Mouse (Mus musculus) small intestine, adult 2 months (tissue): ENCODE results near the gene Dip2c.

Source experiments
- CTCF ChIP-seq: fragments of 200-500 bp; IDR thresholded peaks from 2 replicates; pipeline ENCODE4 v1.5.1; 2012; ENCODE audit warnings: low read depth, mild to moderate bottlenecking, control low read depth, inconsistent platforms, low read length, moderate library complexity, mixed read lengths; ENCODE audit not compliant: insufficient replicate concordance, insufficient read length; ENCODE audit errors: extremely low read depth
- POLR2A ChIP-seq: fragments of 200-500 bp; IDR thresholded peaks from 2 replicates; pipeline ENCODE4 v1.6.1; 2012; ENCODE audit warnings: low read depth, mild to moderate bottlenecking, control low read depth, inconsistent platforms, low read length, moderate library complexity

- TF ChIP-seq CTCF = no peak
- TF ChIP-seq POLR2A = no peak
Observed at GRCm38 (mm10) chr13:9636505-9636904, 360.2 kb downstream of the Dip2c start.
